Mouse (Mus musculus) testis, adult 2 months (tissue): Measurements from ENCODE around the gene Pgs1. TPM values are rescaled to one million over a fixed set of nuclear protein-coding genes. Genes with fewer than 3 reads are reported as not detected.

Source experiments
- H3K27ac ChIP-seq: fragments of 200-500 bp; 2 replicates; pipeline ENCODE4 v1.5.1; 2012; ENCODE audit warnings: low read depth, low read length; ENCODE audit not compliant: control insufficient read depth, insufficient read depth
- H3K27me3 ChIP-seq: fragments of 200-500 bp; 2 replicates; pipeline ENCODE4 v1.6.1; 2012; ENCODE audit warnings: mild to moderate bottlenecking, low read length, moderate library complexity; ENCODE audit not compliant: control insufficient read depth, insufficient read depth
- H3K36me3 ChIP-seq: fragments of 200-500 bp; 2 replicates; pipeline ENCODE4 v1.6.1; 2012; ENCODE audit warnings: mild to moderate bottlenecking, low read length; ENCODE audit not compliant: control insufficient read depth, insufficient read depth
- H3K4me1 ChIP-seq: fragments of 200-500 bp; 2 replicates; pipeline ENCODE4 v1.6.1; 2012; ENCODE audit warnings: low read length; ENCODE audit not compliant: control insufficient read depth, insufficient read depth
- H3K4me3 ChIP-seq: fragments of 200-500 bp; 2 replicates; pipeline ENCODE4 v1.5.1; 2012; ENCODE audit warnings: low read depth, mild to moderate bottlenecking, low read length, moderate library complexity, mixed read lengths; ENCODE audit not compliant: control insufficient read depth
- CTCF ChIP-seq: fragments of 200-500 bp; IDR thresholded peaks from 2 replicates; pipeline ENCODE4 v1.5.1; 2012; ENCODE audit warnings: low read depth, mild to moderate bottlenecking, inconsistent platforms, low read length, moderate library complexity; ENCODE audit not compliant: control insufficient read depth, insufficient read depth, insufficient replicate concordance
- POLR2A ChIP-seq: fragments of 200-500 bp; IDR thresholded peaks from 2 replicates; pipeline ENCODE4 v1.6.1; 2012; ENCODE audit warnings: low read depth, mild to moderate bottlenecking, inconsistent platforms, low read length, moderate library complexity; ENCODE audit not compliant: control insufficient read depth
- polyA plus RNA-seq: library from polyadenylated mRNA; depleted of rRNA; stranded (reverse); fragments of >200 nt; gene quantifications from 2 replicates; pipeline ENCODE4 v1.2.3, GENCODE M21; 2012

The Pgs1 gene
- polyA plus RNA-seq, 1 experiment: 55.3 TPM

GRCm38 (mm10) chr11:117963872-117964271, 22.2 kb upstream of the Pgs1 start:
- Histone ChIP-seq H3K4me1 (peaks cover 25% of the 10 kb centered on the region), H3K27me3 (no peaks in the 10 kb centered on the region), H3K27ac (peak overlapping the region; percentile 75), H3K4me3 (peak overlapping the region; percentile 88), H3K36me3 (no peaks in the 10 kb centered on the region)
- no peak for TF ChIP-seq POLR2A
- no peak for TF ChIP-seq CTCF

GRCm38 (mm10) chr11:117964294-117964693, 21.8 kb upstream of the Pgs1 start:
- Histone ChIP-seq H3K36me3 (no peaks in the 10 kb centered on the region), H3K27ac (no peak overlapping the region), H3K4me3 (peak overlapping the region; percentile 88), H3K4me1 (peaks cover 25% of the 10 kb centered on the region), H3K27me3 (no peaks in the 10 kb centered on the region)
- no peak for TF ChIP-seq CTCF
- TF ChIP-seq POLR2A: no peak

GRCm38 (mm10) chr11:117965052-117965451, 21.0 kb upstream of the Pgs1 start:
- Histone ChIP-seq H3K27ac (no peak overlapping the region), H3K4me1 (peaks cover 29% of the 10 kb centered on the region), H3K27me3 (no peaks in the 10 kb centered on the region), H3K36me3 (no peaks in the 10 kb centered on the region), H3K4me3 (no peak overlapping the region)
- TF ChIP-seq POLR2A (no peak), CTCF (no peak)

GRCm38 (mm10) chr11:117965561-117965981, 20.5 kb upstream of the Pgs1 start:
- H3K27me3 ChIP-seq: no peaks in the 10 kb centered on the region
- TF ChIP-seq CTCF (no peak), POLR2A (no peak)
- no peaks in the 10 kb centered on the region for H3K36me3 ChIP-seq
- H3K4me3 ChIP-seq: no peak overlapping the region
- H3K4me1 ChIP-seq: peaks cover 33% of the 10 kb centered on the region
- H3K27ac ChIP-seq: no peak overlapping the region

GRCm38 (mm10) chr11:117966506-117967100, 19.5 kb upstream of the Pgs1 start:
- Histone ChIP-seq H3K36me3 (no peaks in the 10 kb centered on the region), H3K27me3 (no peaks in the 10 kb centered on the region), H3K4me1 (peaks cover 33% of the 10 kb centered on the region), H3K27ac (no peak overlapping the region), H3K4me3 (no peak overlapping the region)
- TF ChIP-seq POLR2A (no peak), CTCF (no peak)

GRCm38 (mm10) chr11:117967249-117968015, 18.7 kb upstream of the Pgs1 start:
- Histone ChIP-seq H3K27me3 (no peaks in the 10 kb centered on the region), H3K4me3 (peak overlapping the region; percentile 83; the same call in 1 of the 2 replicates), H3K27ac (no peak overlapping the region), H3K36me3 (no peaks in the 10 kb centered on the region), H3K4me1 (peaks cover 32% of the 10 kb centered on the region)
- TF ChIP-seq POLR2A (no peak), CTCF (no peak)

- H3K27me3 ChIP-seq: no peaks in the 10 kb centered on the region
These were observed 17.9 kb upstream of the Pgs1 start for GRCm38 (mm10) chr11:117968016-117968671.

More at GRCm38 (mm10) chr11:117968016-117968671, 17.9 kb upstream of the Pgs1 start:
- no peaks in the 10 kb centered on the region for H3K36me3 ChIP-seq
- H3K4me3 ChIP-seq: peak overlapping the region; percentile 83
- peaks cover 30% of the 10 kb centered on the region for H3K4me1 ChIP-seq
- TF ChIP-seq POLR2A (no peak), CTCF (no peak)
- no peak overlapping the region for H3K27ac ChIP-seq
